In the genomic region with DNA sequence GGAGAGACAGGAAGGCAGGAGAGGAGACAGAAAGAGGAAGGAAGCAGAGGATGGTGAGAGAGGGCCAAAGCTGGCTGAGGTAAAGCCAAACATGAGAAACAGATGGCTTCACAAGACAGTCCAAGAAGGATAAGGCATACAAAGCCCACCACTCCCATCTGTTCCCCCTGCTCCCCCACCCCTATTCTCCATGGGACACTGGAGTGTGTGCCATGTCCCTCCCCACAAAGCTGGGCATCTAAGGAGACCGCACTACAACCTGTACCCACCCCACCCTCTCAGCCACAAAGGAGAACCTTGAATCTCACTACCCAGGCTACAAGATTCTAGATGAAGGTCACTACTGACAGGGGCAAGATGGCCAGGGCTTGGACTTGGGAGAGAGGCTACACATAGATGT, we compare ENCODE assay signal across 27 mouse cellular contexts. TPM values are rescaled to one million over a fixed set of nuclear protein-coding genes. Genes with fewer than 3 reads are reported as not detected.
"Had no signal": no experiment of that assay in that cellular context is flagged by ENCODE, and none has a peak within 500 bp of the region (broad histone marks: within the 10 kb centered on the region; RNA-seq: fewer than 3 reads in every experiment).

No protein-coding gene starts in this region.

- H3K27me3 ChIP-seq: heart, embryonic 12.5 days; intestine, embryonic 15.5 days had no signal

- H3K36me3 ChIP-seq: heart, embryonic 10.5 days; heart, embryonic 12.5 days; hindbrain, embryonic 10.5 days; intestine, embryonic 15.5 days; limb, embryonic 10.5 days; limb, embryonic 12.5 days; liver, embryonic 13.5 days; liver, embryonic 15.5 days had no signal

- H3K4me3 ChIP-seq: gastrocnemius, adult 2 months; heart, embryonic 10.5 days; heart, embryonic 12.5 days; hindbrain, embryonic 10.5 days; intestine, embryonic 15.5 days; layer of hippocampus, adult 2 months; left cerebral cortex, adult 2 months; limb, embryonic 10.5 days; limb, embryonic 12.5 days; liver, embryonic 13.5 days; liver, embryonic 15.5 days had no signal

- H3K4me2 ChIP-seq: heart, embryonic 12.5 days; hindbrain, embryonic 14.5 days; intestine, embryonic 15.5 days; limb, embryonic 12.5 days; liver, embryonic 11.5 days; liver, embryonic 13.5 days; liver, embryonic 15.5 days had no signal

- H3K27ac ChIP-seq: gastrocnemius, adult 2 months; heart, embryonic 10.5 days; hindbrain, embryonic 10.5 days; hindbrain, embryonic 14.5 days; intestine, embryonic 15.5 days; layer of hippocampus, adult 2 months; left cerebral cortex, adult 2 months; limb, embryonic 10.5 days; limb, embryonic 12.5 days; liver, embryonic 13.5 days; liver, embryonic 15.5 days had no signal

- H3K9ac ChIP-seq: heart, embryonic 12.5 days; hindbrain, embryonic 14.5 days; intestine, embryonic 15.5 days; limb, embryonic 12.5 days; liver, embryonic 13.5 days; liver, embryonic 15.5 days had no signal

- ATAC-seq: inflammation-experienced regulatory T-cells, adult 6 months; intestine, embryonic 15.5 days; intestine, postnatal 0 days had no signal

- H3K9me3 ChIP-seq: intestine, embryonic 15.5 days; limb, embryonic 10.5 days; liver, embryonic 15.5 days had no signal

- H3K4me1 ChIP-seq: heart, embryonic 10.5 days; heart, embryonic 12.5 days; hindbrain, embryonic 10.5 days; intestine, embryonic 15.5 days; limb, embryonic 10.5 days; limb, embryonic 12.5 days; liver, embryonic 13.5 days; liver, embryonic 15.5 days had no signal

- DNase-seq: gastrocnemius, adult 2 months; gastrocnemius, postnatal 10 days; gastrocnemius, postnatal 25 days; heart, adult 18-20 months; heart, postnatal 10 days; heart, postnatal 4 days; kidney, adult 18-20 months; kidney, adult 8-10 months; kidney, postnatal 10 days; kidney, postnatal 25 days; kidney, postnatal 4 days; liver; liver, embryonic 13.5 days had no signal

RNA-seq across cellular contexts. Expression of a gene that starts 20.1 kb away (rescaled TPM):
- total RNA-seq: granulocyte monocyte progenitor cell, adult 5-6 weeks had no signal
